Mouse (Mus musculus) myocyte (in vitro differentiated cells): ENCODE data around the gene Cfap99.

Source experiments
- CEBPB ChIP-seq: IDR thresholded peaks from 2 replicates; pipeline ENCODE4 v1.6.1; 2011; ENCODE audit warnings: mild to moderate bottlenecking, moderate library complexity; ENCODE audit not compliant: poor library complexity, insufficient read depth, severe bottlenecking
- E2F4 ChIP-seq: IDR thresholded peaks from one replicate; pipeline ENCODE4 v1.6.1; 2011; ENCODE audit warnings: mild to moderate bottlenecking, control low read depth, moderate library complexity; ENCODE audit not compliant: insufficient read depth
- MYOD1 ChIP-seq, 3 experiments: IDR thresholded peaks; one replicate each; pipeline ENCODE4 v1.6.1; 2011; ENCODE audit warnings: control low read depth in 2 of 3, low read depth in 2 of 3, mild to moderate bottlenecking in 2 of 3, moderate library complexity in 1 of 3; ENCODE audit not compliant: insufficient read length in 2 of 3, control insufficient read depth in 1 of 3
- POLR2A ChIP-seq: IDR thresholded peaks from one replicate; pipeline ENCODE4 v1.6.1; 2011; ENCODE audit warnings: low read depth, mild to moderate bottlenecking, control low read depth, moderate library complexity; ENCODE audit not compliant: insufficient read length

GRCm38 (mm10) chr5:34335539-34336096 lies 47.2 kb downstream of the Cfap99 start:
- TF ChIP-seq MYOD1 (IDR thresholded peaks at IDR 0.05; ENCODE audit: control insufficient read depth in 1 of 3, insufficient read length in 2 of 3, low read depth in 2 of 3) = no peak
- no peak for TF ChIP-seq CEBPB
- no peak for TF ChIP-seq POLR2A
- TF ChIP-seq E2F4 = no peak
